Mouse (Mus musculus) heart, postnatal 0 days (tissue): ENCODE results near the gene Efcab12.

ENCODE experiments used
- CTCF ChIP-seq: IDR thresholded peaks from 2 replicates; pipeline ENCODE4 v1.5.1; 2016; ENCODE audit warnings: antibody characterized with exemption, control low read depth, low read depth
- EP300 ChIP-seq: IDR thresholded peaks from 2 replicates; pipeline ENCODE4 v1.6.1; 2016; ENCODE audit warnings: antibody characterized with exemption, low read depth

DNA sequence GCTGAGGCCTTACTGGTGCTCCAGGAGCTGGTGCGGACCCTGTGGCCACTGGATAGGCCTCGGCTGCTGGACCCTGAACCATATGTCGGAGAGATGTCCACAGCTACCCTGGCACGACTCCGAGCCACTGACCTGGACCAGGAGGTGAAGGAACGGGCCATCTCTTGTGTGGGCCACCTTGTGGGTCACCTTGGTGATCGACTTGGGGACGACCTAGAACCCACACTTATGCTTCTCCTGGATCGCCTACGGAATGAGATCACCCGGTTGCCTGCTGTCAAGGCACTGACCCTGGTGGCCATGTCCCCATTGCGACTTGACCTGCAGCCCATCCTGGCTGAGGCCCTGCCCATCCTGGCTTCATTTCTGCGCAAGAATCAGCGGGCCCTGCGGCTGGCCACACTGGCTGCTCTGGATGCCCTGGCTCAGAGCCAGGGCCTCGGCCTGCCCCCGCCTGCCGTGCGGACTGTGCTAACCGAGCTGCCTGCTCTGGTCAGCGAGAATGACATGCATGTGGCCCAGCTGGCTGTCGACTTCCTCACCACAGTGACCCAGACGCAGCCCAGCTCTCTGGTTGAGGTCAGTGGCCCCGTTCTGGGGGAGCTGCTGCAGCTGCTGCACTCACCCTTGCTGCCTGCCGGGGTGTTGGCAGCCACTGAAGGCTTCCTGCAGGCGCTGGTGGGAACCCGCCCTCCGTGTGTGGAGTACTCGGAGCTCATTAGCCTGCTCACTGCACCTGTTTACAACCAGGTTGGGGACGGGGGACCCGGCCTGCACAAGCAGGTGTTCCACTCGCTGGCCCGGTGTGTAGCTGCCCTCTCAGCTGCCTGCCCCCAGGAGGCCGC lies 46.1 kb downstream of the Efcab12 start:
- TF ChIP-seq CTCF (no peak), EP300 (no peak)
